Mouse (Mus musculus) layer of hippocampus, postnatal 10 days (tissue): ENCODE results near the gene Cldn10. TPM values are rescaled to one million over a fixed set of nuclear protein-coding genes. Genes with fewer than 3 reads are reported as not detected.
A peak's percentile ranks its signal among the peaks of the same experiment; 100 is the strongest.
"Not testable (repeated sequence)": the region's sequence is repeated elsewhere in the genome, so short reads cannot be mapped to it uniquely, and the experiment has no call there.

Source experiments
- DNase-seq, 2 experiments: peaks; one replicate each; pipeline ENCODE4 v3.0.0; 2021; ENCODE audit warnings: low spot score in 2 of 2
- total RNA-seq, 2 experiments: library from RNA; stranded (reverse); gene quantifications; 2 replicates each; pipeline ENCODE4 v1.2.3; 2021

The Cldn10 gene
- total RNA-seq, 2 experiments from 2014 or later = 16.6 to 19.4 TPM

DNA sequence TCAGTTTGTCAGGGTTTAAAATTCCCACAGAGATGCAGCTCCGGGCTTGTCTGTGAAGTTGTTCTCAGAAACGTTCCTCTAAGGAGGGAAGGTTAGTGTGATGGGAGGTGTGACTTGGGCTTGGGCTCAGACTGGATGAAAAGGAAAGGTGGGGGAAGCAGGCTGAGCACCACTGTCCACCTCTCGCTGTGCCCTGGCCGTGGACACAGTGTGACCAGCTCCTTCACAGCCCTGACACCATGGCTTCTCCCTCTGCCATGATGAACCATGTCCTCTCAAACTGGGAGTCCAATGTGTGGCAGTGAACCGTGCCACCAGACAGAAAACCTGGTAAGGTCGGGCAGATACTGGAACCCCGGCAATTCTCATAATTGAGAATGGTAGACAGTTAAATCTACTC is 6.1 kb upstream of the Cldn10 start:
- DNase-seq = no peak

GRCm38 (mm10) chr14:118782241-118782640 is 5.5 kb upstream of the Cldn10 start:
- no peak for DNase-seq

DNA sequence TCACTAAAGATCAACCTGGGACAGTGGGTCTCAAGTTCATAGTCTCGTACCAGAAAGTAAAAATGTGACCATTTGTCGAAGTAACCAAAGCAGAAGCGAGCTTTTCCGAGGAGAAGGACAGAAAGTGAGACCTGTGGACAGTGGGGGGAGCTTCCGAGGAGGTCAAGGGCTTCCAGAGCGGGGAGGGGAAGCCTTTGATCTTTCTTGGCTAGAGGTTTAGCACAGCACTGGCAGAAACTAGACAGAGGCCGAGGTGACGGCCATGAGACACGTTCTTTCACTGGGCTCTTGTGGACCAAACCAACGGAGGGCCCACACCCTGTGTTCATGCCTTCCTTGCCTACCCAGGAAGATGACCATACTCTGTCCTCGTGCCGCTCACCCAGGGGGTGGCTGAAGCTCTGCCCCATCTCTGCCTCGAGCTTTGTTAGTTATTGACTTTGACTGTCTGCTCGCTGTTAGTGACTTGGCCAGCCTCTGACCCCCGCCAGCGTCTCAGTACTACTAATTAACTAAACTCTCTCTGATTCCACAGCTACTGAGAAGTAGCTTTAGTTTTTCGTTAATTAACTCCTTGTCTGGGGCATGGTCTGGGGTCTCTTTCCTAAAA is 4.3 kb upstream of the Cldn10 start:
- DNase-seq = no peak

GRCm38 (mm10) chr14:118790217-118790616 is 2.5 kb downstream of the Cldn10 start:
- no peak for DNase-seq

DNA sequence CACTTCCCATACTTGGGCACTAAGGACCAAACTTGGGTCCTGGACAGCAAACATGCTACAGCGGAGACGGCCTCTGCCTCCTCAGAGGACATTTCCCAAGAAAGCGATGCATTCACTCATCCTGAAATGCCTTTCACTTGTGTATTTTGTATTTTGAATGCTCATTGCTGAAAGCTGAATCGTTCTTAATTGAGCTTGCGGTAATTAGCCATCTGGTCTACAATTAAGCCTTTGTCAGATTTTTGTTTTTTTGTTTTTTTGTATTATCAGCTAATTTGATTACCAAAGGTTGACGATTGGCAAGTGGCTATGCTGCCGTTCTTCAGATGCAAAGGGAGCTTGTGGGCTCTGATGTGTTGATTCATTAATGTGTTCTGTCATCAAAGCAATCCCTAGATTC is 5.2 kb downstream of the Cldn10 start:
- no peak for DNase-seq

DNA sequence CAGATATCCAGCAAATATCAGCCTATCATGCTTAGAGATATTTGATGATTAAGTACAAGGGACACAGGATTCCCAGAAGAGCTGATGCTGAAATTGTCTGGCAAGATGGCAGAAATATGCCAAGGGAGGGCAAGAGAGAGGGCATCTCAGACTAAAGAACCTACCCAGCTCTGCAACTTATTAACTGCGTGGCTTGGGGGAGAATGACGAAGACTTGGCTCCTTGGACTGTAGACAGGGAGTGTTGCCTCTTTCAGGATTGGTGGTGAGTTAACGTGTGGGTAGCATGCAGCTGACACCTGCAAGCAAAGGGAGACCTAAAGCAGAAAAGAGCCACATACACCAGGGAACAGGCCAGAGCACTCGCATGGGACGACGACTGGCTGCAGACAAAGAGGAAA is 5.7 kb downstream of the Cldn10 start:
- no peak for DNase-seq

DNA sequence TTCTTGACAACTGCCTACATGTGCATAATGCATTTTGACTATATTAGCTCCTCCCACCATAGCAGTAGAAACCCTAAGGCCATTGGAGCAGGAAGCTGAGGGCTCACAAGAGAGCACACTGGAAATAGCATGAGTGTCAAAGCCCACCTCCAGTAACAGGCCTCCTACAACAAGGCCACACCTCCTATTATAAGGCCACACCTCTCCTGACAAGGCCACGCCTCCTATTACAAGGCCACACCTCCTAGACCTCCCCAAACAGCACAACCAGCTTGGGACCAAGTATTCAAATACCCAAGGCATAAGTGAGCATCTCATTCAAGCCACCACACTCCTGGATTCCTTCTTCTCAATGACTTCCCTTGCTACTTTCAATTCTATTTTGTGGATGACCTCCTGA is 6.5 kb downstream of the Cldn10 start:
- no peak for DNase-seq

DNA sequence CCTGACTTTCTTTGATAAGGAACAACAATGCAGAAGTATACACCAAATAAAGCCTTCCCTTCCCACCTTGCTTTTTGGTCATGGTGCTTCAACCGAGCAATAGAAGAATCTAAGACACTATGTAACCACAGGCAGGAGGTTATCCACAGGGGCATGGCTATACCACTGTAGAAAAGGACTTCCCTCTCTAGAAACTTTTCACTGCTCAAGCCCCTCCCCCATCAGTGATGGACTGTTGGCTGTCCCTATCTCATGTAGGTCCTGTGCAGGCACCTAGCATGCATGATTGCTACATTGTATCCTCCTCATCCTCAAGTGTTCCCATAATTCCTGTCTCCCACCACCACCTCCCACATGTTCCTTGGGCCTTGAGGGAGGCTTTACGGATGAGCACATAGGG is 7.2 kb downstream of the Cldn10 start:
- no peak for DNase-seq

GRCm38 (mm10) chr14:118795915-118796693 is 8.4 kb downstream of the Cldn10 start:
- DNase-seq = no peak

GRCm38 (mm10) chr14:118796694-118797058 is 9.0 kb downstream of the Cldn10 start:
- no peak for DNase-seq

GRCm38 (mm10) chr14:118797270-118797669 is 9.6 kb downstream of the Cldn10 start:
- no peak for DNase-seq

DNA sequence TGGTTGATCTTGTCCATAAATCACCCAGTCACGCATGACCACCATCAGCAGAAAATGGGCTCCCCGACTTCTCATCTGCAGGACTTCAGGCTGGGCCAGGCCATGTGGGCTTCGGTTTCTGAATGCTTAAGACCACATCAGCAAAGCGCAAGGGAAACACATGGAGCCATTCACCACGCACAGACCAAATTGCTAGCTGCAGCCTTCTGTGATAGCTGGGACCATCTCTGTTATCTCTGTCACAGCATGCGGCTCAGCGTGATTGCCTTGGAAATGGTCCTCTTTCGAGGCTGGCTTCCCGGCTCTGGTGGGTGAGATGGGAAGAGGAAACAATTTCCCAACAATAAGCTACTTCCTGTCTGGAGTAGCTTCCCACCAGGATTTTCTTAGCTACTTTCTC is 12.2 kb downstream of the Cldn10 start:
- no peak for DNase-seq

DNA sequence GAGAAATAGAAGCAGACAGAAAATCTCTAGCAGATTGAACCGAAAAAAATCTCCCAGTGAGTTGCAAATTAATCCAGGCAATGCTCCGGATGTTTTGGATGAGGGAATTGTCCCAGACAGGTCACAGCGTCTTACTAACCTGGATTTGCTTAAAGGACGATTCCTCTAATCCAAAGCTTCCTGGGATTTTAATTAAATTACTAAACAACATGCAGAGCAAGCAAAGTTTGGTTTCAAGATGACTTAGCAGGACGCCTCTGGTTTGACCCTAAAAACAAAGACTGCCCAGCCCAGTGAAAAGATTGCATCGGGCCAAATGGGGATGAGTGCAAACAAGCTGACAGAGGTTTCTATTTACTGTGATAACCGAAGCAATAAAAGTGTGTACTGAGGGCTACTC is 16.2 kb downstream of the Cldn10 start:
- no peak for DNase-seq

GRCm38 (mm10) chr14:118804351-118804750 is 16.6 kb downstream of the Cldn10 start:
- no peak for DNase-seq

DNA sequence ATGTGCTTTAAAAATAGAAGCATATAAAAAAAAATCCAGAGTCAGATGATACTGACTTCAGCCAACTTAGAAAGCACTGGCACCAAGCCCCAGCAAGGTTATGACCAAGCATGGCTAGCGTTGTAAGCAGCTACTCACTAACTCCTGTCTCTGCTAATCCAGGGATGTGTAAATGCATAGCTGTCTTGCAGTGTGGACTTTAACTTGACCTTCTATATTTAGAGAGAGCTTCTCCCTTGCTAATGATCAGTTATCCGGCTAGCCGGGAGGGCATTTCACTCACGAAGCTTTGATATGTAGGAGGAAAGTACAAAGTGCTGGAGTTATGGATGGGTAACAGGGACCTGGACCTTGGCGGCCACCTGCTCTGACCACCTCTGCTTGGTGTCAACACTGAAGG is 19.9 kb downstream of the Cldn10 start:
- DNase-seq = no peak

DNA sequence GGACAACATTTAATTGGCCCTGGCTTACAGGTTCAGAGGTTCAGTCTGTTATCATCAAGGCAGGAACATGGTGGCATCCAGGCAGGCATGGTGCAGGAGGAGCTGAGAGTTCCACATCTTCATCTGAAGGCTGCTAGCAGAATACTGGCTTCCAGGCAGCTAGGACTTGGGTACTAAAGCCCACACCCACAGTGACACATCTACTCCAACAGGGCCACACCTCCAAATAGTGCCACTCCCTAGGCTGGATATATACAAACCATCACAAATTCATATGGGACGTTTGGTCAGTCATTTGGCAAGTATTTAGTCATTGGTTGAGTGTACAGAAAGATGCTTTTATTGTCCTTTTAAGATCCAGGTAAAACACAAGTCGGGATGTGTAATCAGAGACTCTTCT is 20.5 kb downstream of the Cldn10 start:
- DNase-seq = not testable (repeated sequence)

- no peak for DNase-seq
Measured at GRCm38 (mm10) chr14:118809686-118810085, 22.0 kb downstream of the Cldn10 start.

- DNase-seq = not testable (repeated sequence)
Measured at GRCm38 (mm10) chr14:118811256-118811655, 23.5 kb downstream of the Cldn10 start.

GRCm38 (mm10) chr14:118813111-118813510 is 25.4 kb downstream of the Cldn10 start:
- no peak for DNase-seq

GRCm38 (mm10) chr14:118816503-118816902 is 28.8 kb downstream of the Cldn10 start:
- peak; percentile 62 to 72 for DNase-seq

DNA sequence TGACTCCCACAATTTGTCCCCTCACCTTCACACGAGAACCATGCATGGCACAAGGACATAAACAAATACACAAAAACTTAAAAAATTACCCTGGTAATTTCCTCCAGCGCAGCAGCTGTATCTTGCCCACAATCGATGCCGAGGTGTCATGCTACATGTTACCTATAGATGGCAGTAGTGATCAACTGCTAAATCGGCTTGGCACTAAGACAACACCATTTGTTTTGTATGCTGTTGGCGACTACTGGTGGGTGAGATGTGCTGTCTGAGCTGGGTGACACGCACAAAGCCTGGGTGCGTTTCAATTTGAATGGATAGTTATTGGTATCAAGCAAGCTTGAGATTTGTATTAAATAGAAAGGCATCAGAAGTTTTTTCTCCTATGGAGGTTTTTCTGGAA is 32.4 kb downstream of the Cldn10 start:
- DNase-seq = peak; percentile 67 to 75

DNA sequence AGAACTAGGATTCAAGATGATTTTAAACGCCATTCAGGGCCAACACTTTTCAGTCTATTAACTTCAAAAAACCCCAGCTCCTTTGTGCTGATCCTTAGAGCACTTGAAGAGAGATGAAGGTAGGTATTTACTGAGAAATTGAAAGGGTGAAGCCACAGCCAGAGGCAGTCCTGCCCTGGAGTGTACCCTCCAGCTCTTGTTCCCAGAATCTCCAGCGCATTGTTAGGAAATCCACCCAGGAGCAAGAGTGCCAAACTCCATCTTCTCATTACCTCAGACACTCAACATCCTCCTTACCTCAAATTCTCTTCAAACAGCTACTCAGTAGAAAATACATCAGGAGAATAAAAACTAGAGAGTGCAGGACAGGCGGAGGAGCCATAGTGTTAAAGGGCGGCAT is 35.1 kb downstream of the Cldn10 start:
- DNase-seq = no peak

DNA sequence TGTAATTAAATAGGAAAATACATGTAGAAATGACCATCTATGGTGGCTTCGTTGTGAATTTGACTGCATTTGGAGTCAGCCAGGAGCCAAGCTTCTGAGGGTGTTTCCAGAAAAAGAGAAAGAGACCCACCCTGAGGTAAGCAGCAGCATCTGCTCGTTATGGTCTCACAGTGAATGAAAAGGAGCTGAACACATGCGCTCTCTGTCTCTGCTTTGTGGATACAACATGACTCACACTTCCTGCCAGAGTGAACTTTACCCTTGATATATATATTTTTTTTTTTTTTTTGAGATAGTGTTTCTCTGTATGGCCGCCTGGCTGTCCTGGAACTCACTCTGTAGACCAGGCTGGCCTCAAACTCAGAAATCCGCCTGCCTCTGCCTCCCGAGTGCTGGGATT is 35.6 kb downstream of the Cldn10 start:
- no peak for DNase-seq
